Mouse (Mus musculus) gastrocnemius, postnatal 14 days (tissue): Measurements from ENCODE around the gene Pank1. TPM values are rescaled to one million over a fixed set of nuclear protein-coding genes. Genes with fewer than 3 reads are reported as not detected.

Experiments
- DNase-seq: peaks from one replicate; pipeline ENCODE4 v3.0.0; 2021; ENCODE audit warnings: mixed read lengths
- intact Hi-C: fragments of 180-260 bp; cut with DNase I; formaldehyde crosslinking; loops from one replicate; pipeline ENCODE4 v1.15.1; 2025; ENCODE audit warnings: low total_unique reads
- total RNA-seq, 2 experiments: library from RNA; stranded (reverse); gene quantifications; 2 replicates each; pipeline ENCODE4 v1.2.3; 2021

Gene Pank1
- total RNA-seq, 2 experiments from 2014 or later = 9.1 to 19.6 TPM

GRCm38 (mm10) chr19:34841719-34842506 lies 37.3 kb downstream of the Pank1 start:
- intact Hi-C loops = no loop called here
- DNase-seq = no peak

- no peak for DNase-seq
- intact Hi-C loops = loop anchor here (10.0 kb wide), 1 partner anchor 76 kb away; no protein-coding TSS in a partner anchor
These were observed 40.6 kb downstream of the Pank1 start for GRCm38 (mm10) chr19:34838624-34839023.

- DNase-seq = no peak
- intact Hi-C loops = loop anchor here (10.0 kb wide), 1 partner anchor 83 kb away; no protein-coding TSS in a partner anchor
These were observed 47.6 kb downstream of the Pank1 start for GRCm38 (mm10) chr19:34831702-34832101.

GRCm38 (mm10) chr19:34827916-34828635 lies 51.2 kb downstream of the Pank1 start:
- no peak for DNase-seq

GRCm38 (mm10) chr19:34827444-34827843 lies 51.8 kb downstream of the Pank1 start:
- no peak for DNase-seq
- intact Hi-C loops = no loop called here

More at GRCm38 (mm10) chr19:34827916-34828635, 51.2 kb downstream of the Pank1 start:
- intact Hi-C loops = no loop called here

- intact Hi-C loops = no loop called here
- DNase-seq = peak; percentile 15
These were observed 53.2 kb downstream of the Pank1 start for GRCm38 (mm10) chr19:34825946-34826655.

GRCm38 (mm10) chr19:34819577-34820170 lies 59.6 kb downstream of the Pank1 start:
- no peak for DNase-seq
- intact Hi-C loops = no loop called here

GRCm38 (mm10) chr19:34815371-34815770 lies 63.9 kb downstream of the Pank1 start:
- intact Hi-C loops = no loop called here
- DNase-seq = no peak

- no peak for DNase-seq
- intact Hi-C loops = no loop called here
These were observed 64.6 kb downstream of the Pank1 start for GRCm38 (mm10) chr19:34814696-34815095.

GRCm38 (mm10) chr19:34813961-34814360 lies 65.3 kb downstream of the Pank1 start:
- intact Hi-C loops = no loop called here
- no peak for DNase-seq

- intact Hi-C loops = no loop called here
- no peak for DNase-seq
These were observed 65.7 kb downstream of the Pank1 start for GRCm38 (mm10) chr19:34813533-34813932.

- no peak for DNase-seq
- intact Hi-C loops = no loop called here
These were observed 66.5 kb downstream of the Pank1 start for GRCm38 (mm10) chr19:34812711-34813110.

- intact Hi-C loops = no loop called here
- DNase-seq = no peak
These were observed 72.1 kb downstream of the Pank1 start for GRCm38 (mm10) chr19:34807173-34807572.

- no peak for DNase-seq
- intact Hi-C loops = no loop called here
These were observed 74.2 kb downstream of the Pank1 start for GRCm38 (mm10) chr19:34805071-34805470.

- intact Hi-C loops = no loop called here
- no peak for DNase-seq
These were observed 74.7 kb downstream of the Pank1 start for GRCm38 (mm10) chr19:34804531-34804930.

- no peak for DNase-seq
- intact Hi-C loops = no loop called here
These were observed 75.9 kb downstream of the Pank1 start for GRCm38 (mm10) chr19:34803396-34803795.

GRCm38 (mm10) chr19:34799644-34800267 lies 79.5 kb downstream of the Pank1 start:
- intact Hi-C loops = no loop called here
- no peak for DNase-seq

- no peak for DNase-seq
- intact Hi-C loops = no loop called here
These were observed 82.9 kb downstream of the Pank1 start for GRCm38 (mm10) chr19:34796396-34796795.

GRCm38 (mm10) chr19:34782491-34782890 lies 96.8 kb downstream of the Pank1 start:
- intact Hi-C loops = no loop called here
- no peak for DNase-seq
